Mouse (Mus musculus) kidney, adult 2 months (tissue): ENCODE measurements around the gene Pdzrn4.

Experiments
- CTCF ChIP-seq: fragments of 200-500 bp; conservative IDR thresholded peaks from 2 replicates; pipeline ENCODE4 v1.5.1; 2011; ENCODE audit warnings: low read depth, mild to moderate bottlenecking, control low read depth, low read length, moderate library complexity, mixed read lengths; ENCODE audit not compliant: insufficient read depth, insufficient read length
- POLR2A ChIP-seq: fragments of 200-500 bp; IDR thresholded peaks from one replicate; pipeline ENCODE4 v1.6.1; 2011; ENCODE audit warnings: low read depth, low read length, control low read depth

GRCm38 (mm10) chr15:92525416-92525815 is 128.7 kb downstream of the Pdzrn4 start:
- no peak for TF ChIP-seq CTCF
- no peak for TF ChIP-seq POLR2A
